11 mouse cellular contexts compared by ENCODE assay signal in the genomic region with DNA sequence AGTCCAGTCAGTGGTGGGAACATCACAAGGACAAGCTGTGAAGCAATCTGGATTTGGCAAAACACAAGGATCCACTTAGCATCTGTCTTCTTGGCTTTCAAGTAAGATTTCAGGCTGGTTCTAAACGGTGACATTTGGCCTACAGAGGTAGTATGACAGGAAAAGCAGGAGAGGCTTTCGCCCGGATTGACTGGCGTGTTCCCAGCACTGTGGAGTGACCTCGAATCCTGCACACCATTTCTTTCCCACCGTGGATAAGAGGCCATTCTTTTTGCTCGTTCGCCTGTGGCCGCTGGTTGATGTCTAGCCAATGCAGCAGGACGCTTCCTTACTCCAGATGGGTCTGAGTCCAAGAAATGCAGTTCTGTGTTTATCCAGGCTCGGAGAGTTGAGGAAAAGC.
DNase-seq lines count a peak whose midpoint lies in the region; ATAC-seq and TF ChIP-seq lines count a peak whose summit lies in the region.
"Had no signal": no experiment of that assay in that cellular context is flagged by ENCODE, and none has a peak within 500 bp of the region (broad histone marks: within the 10 kb centered on the region; RNA-seq: fewer than 3 reads in every experiment).

No protein-coding gene starts in this region.

- no peak for TF ChIP-seq EP300 in heart, postnatal 0 days (IDR thresholded peaks at IDR 0.05; ENCODE audit: low read depth)

- H3K27me3 ChIP-seq in embryonic facial prominence, embryonic 12.5 days = no peaks in the 10 kb centered on the region
- H3K27me3 ChIP-seq in embryonic facial prominence, embryonic 10.5 days (replicated peaks; ENCODE audit: low read depth, poor library complexity, severe bottlenecking) = no peaks in the 10 kb centered on the region; the same call in 1 of the 2 replicates
- H3K27me3 ChIP-seq in midbrain, embryonic 14.5 days (ENCODE audit: control insufficient read depth, insufficient read depth, low read length) = no peaks in the 10 kb centered on the region
- H3K27me3 ChIP-seq in midbrain, embryonic 13.5 days = no peaks in the 10 kb centered on the region
- H3K27me3 ChIP-seq in heart, postnatal 0 days (ENCODE audit: control insufficient read depth, insufficient read depth, low read length) = no peaks in the 10 kb centered on the region

- no peaks in the 10 kb centered on the region for H3K9me3 ChIP-seq in embryonic facial prominence, embryonic 12.5 days
- H3K9me3 ChIP-seq in embryonic facial prominence, embryonic 10.5 days = no peaks in the 10 kb centered on the region
- H3K9me3 ChIP-seq in midbrain, embryonic 14.5 days (ENCODE audit: control insufficient read depth, low read length) = no peaks in the 10 kb centered on the region
- H3K9me3 ChIP-seq in midbrain, embryonic 13.5 days = no peaks in the 10 kb centered on the region
- H3K9me3 ChIP-seq in heart, postnatal 0 days (replicated peaks; ENCODE audit: control insufficient read depth, low read length) = no peaks in the 10 kb centered on the region

- H3K4me2 ChIP-seq in embryonic facial prominence, embryonic 12.5 days (replicated peaks) = no peak overlapping the region
- no peak overlapping the region for H3K4me2 ChIP-seq in midbrain, embryonic 14.5 days (ENCODE audit: low read length)
- no peak overlapping the region for H3K4me2 ChIP-seq in midbrain, embryonic 13.5 days (replicated peaks)
- H3K4me2 ChIP-seq in heart, postnatal 0 days (ENCODE audit: low read depth, low read length) = peak overlapping the region; percentile 18; the same call in 1 of the 2 replicates

- TF ChIP-seq CTCF in heart, postnatal 0 days (IDR thresholded peaks at IDR 0.05; ENCODE audit: low read depth) = no peak

- H3K9ac ChIP-seq in embryonic facial prominence, embryonic 12.5 days = no peak overlapping the region
- H3K9ac ChIP-seq in midbrain, embryonic 14.5 days (replicated peaks; ENCODE audit: low read length) = no peak overlapping the region
- no peak overlapping the region for H3K9ac ChIP-seq in midbrain, embryonic 13.5 days (replicated peaks)
- no peak overlapping the region for H3K9ac ChIP-seq in heart, postnatal 0 days (replicated peaks; ENCODE audit: low read depth, low read length)
- H3K9ac ChIP-seq: liver, postnatal 0 days had no signal

- no peak for DNase-seq in embryonic facial prominence, embryonic 10.5 days (ENCODE audit: low spot score)
- DNase-seq in midbrain, embryonic 14.5 days = peak; percentile 19
- DNase-seq in heart, postnatal 0 days (ENCODE audit: low spot score) = no peak
- peak; percentile 37 for DNase-seq in skeletal muscle tissue, adult 2 months (ENCODE audit: low read depth, low spot score)
- DNase-seq in spleen, adult 12 weeks (ENCODE audit: low spot score) = no peak
- no peak for DNase-seq in cerebellum, adult 9-10 months
- DNase-seq: embryo, embryonic 11 days; liver, postnatal 0 days had no signal

- 46% methylated on average over 11 of the region's 11 CpGs for WGBS in embryonic facial prominence, embryonic 12.5 days
- 58% methylated on average over 11 of the region's 11 CpGs for WGBS in embryonic facial prominence, embryonic 10.5 days
- 42% methylated on average over 11 of the region's 11 CpGs for WGBS in midbrain, embryonic 14.5 days
- 56% methylated on average over 11 of the region's 11 CpGs for WGBS in midbrain, embryonic 13.5 days
- WGBS in heart, postnatal 0 days = 63% methylated on average over 11 of the region's 11 CpGs

- H3K4me1 ChIP-seq in embryonic facial prominence, embryonic 12.5 days = peaks cover 33% of the 10 kb centered on the region
- peaks cover 28% of the 10 kb centered on the region for H3K4me1 ChIP-seq in embryonic facial prominence, embryonic 10.5 days
- no peaks in the 10 kb centered on the region for H3K4me1 ChIP-seq in midbrain, embryonic 14.5 days (ENCODE audit: control insufficient read depth, insufficient read depth, low read length)
- H3K4me1 ChIP-seq in midbrain, embryonic 13.5 days (replicated peaks) = peaks cover 10% of the 10 kb centered on the region
- H3K4me1 ChIP-seq in heart, postnatal 0 days (ENCODE audit: control insufficient read depth, insufficient read depth) = peaks cover 59% of the 10 kb centered on the region

- H3K4me3 ChIP-seq in embryonic facial prominence, embryonic 12.5 days = no peak overlapping the region
- no peak overlapping the region for H3K4me3 ChIP-seq in embryonic facial prominence, embryonic 10.5 days
- no peak overlapping the region for H3K4me3 ChIP-seq in midbrain, embryonic 14.5 days (replicated peaks; ENCODE audit: low read depth, low read length)
- no peak overlapping the region for H3K4me3 ChIP-seq in midbrain, embryonic 13.5 days (replicated peaks)
- H3K4me3 ChIP-seq in heart, postnatal 0 days (ENCODE audit: low read depth, low read length) = no peak overlapping the region

- H3K36me3 ChIP-seq in embryonic facial prominence, embryonic 12.5 days = no peaks in the 10 kb centered on the region
- no peaks in the 10 kb centered on the region for H3K36me3 ChIP-seq in embryonic facial prominence, embryonic 10.5 days (replicated peaks)
- no peaks in the 10 kb centered on the region for H3K36me3 ChIP-seq in midbrain, embryonic 14.5 days (ENCODE audit: control insufficient read depth, insufficient read depth, low read length)
- no peaks in the 10 kb centered on the region for H3K36me3 ChIP-seq in midbrain, embryonic 13.5 days
- H3K36me3 ChIP-seq in heart, postnatal 0 days (replicated peaks; ENCODE audit: control insufficient read depth, insufficient read depth, low read length) = no peaks in the 10 kb centered on the region

- H3K27ac ChIP-seq in embryonic facial prominence, embryonic 12.5 days = peak overlapping the region; percentile 91
- no peak overlapping the region for H3K27ac ChIP-seq in embryonic facial prominence, embryonic 10.5 days (replicated peaks)
- H3K27ac ChIP-seq in midbrain, embryonic 14.5 days (replicated peaks; ENCODE audit: low read depth, low read length) = no peak overlapping the region
- no peak overlapping the region; the same call in 1 of the 2 replicates for H3K27ac ChIP-seq in midbrain, embryonic 13.5 days
- peak overlapping the region; percentile 58 for H3K27ac ChIP-seq in heart, postnatal 0 days (ENCODE audit: low read depth)

- no peak for ATAC-seq in embryonic facial prominence, embryonic 12.5 days (ENCODE audit: insufficient number of reproducible peaks, insufficient read depth, low FRiP score, low TSS enrichment)
- ATAC-seq in midbrain, embryonic 14.5 days (ENCODE audit: low FRiP score, low TSS enrichment) = no peak
- no peak for ATAC-seq in midbrain, embryonic 13.5 days
- ATAC-seq in heart, postnatal 0 days (ENCODE audit: insufficient read depth, low read depth) = no peak
- ATAC-seq: activated CD4-positive, CD25-positive, alpha-beta regulatory T cell, adult 4 months; liver, postnatal 0 days had no signal

Comparison
In these comparisons a context has a peak if more than half of its experiments do, and no peak if none do; other contexts are left out.
1. H3K27ac ChIP-seq: peak in embryonic facial prominence, embryonic 12.5 days (single experiment) and heart, postnatal 0 days (single experiment); none in embryonic facial prominence, embryonic 10.5 days (single experiment), midbrain, embryonic 14.5 days (single experiment) and midbrain, embryonic 13.5 days (single experiment).
2. DNase-seq: peak in midbrain, embryonic 14.5 days (single experiment) and skeletal muscle tissue, adult 2 months (single experiment); none in embryonic facial prominence, embryonic 10.5 days (single experiment), heart, postnatal 0 days (single experiment), spleen, adult 12 weeks (single experiment) and cerebellum, adult 9-10 months (single experiment).